Mouse (Mus musculus): ENCODE data around the gene Clk2. TPM values are rescaled to one million over a fixed set of nuclear protein-coding genes. Genes with fewer than 3 reads are reported as not detected.

The Clk2 gene
- total RNA-seq, 2 experiments from 2014 or later = 45.6 to 46.3 TPM

GRCm38 (mm10) chr3:89181749-89182500 is 17.3 kb downstream of the Clk2 start:
- H3K4me3 ChIP-seq = no peak overlapping the region
- DNase-seq (ENCODE audit: extremely low spot score in 1 of 2, low spot score in 2 of 2) = no peak
- TF ChIP-seq CTCF (IDR thresholded peaks at IDR 0.05) = no peak
- intact Hi-C loops (cut with DNase I) = no loop called here
- no peak overlapping the region; the same call in 1 of the 2 replicates for H3K27ac ChIP-seq

GRCm38 (mm10) chr3:89182531-89183057 is 18.0 kb downstream of the Clk2 start:
- intact Hi-C loops (cut with DNase I) = no loop called here
- Histone ChIP-seq H3K4me3 (peak overlapping the region; percentile 92), H3K27ac (peak overlapping the region; percentile 98)
- TF ChIP-seq CTCF (IDR thresholded peaks at IDR 0.05) = no peak
- DNase-seq (ENCODE audit: extremely low spot score in 1 of 2, low spot score in 2 of 2) = no peak

GRCm38 (mm10) chr3:89183058-89183958 is 18.7 kb downstream of the Clk2 start, which contains the start of gene Fam189b:
TSS of gene Fam189b (plus strand) at chr3:89183143.
- peak; percentile 91 to 93 for DNase-seq (ENCODE audit: extremely low spot score in 1 of 2, low spot score in 2 of 2)
- H3K27ac ChIP-seq = peak within 1 kb of the TSS; percentile 98
- no peak; the same call in 1 of the 2 replicates for TF ChIP-seq CTCF (IDR thresholded peaks at IDR 0.05)
- H3K4me3 ChIP-seq = peak within 1 kb of the TSS; percentile 92
- intact Hi-C loops (cut with DNase I) = no loop called here

GRCm38 (mm10) chr3:89183959-89184315 is 19.3 kb downstream of the Clk2 start:
- intact Hi-C loops (cut with DNase I) = no loop called here
- DNase-seq (ENCODE audit: extremely low spot score in 1 of 2, low spot score in 2 of 2) = no peak
- Histone ChIP-seq H3K27ac (peak overlapping the region; percentile 98), H3K4me3 (peak overlapping the region; percentile 92)
- TF ChIP-seq CTCF (IDR thresholded peaks at IDR 0.05) = no peak

- no peak overlapping the region for H3K27ac ChIP-seq
- intact Hi-C loops (cut with DNase I) = no loop called here
- TF ChIP-seq CTCF (IDR thresholded peaks at IDR 0.05) = no peak
- DNase-seq (ENCODE audit: extremely low spot score in 1 of 2, low spot score in 2 of 2) = no peak
- no peak overlapping the region for H3K4me3 ChIP-seq
These were observed 22.6 kb downstream of the Clk2 start for GRCm38 (mm10) chr3:89187197-89187596.

GRCm38 (mm10) chr3:89187690-89188477 is 23.3 kb downstream of the Clk2 start:
- DNase-seq (ENCODE audit: extremely low spot score in 1 of 2, low spot score in 2 of 2) = no peak
- Histone ChIP-seq H3K4me3 (no peak overlapping the region), H3K27ac (no peak overlapping the region)
- no peak for TF ChIP-seq CTCF (IDR thresholded peaks at IDR 0.05)
- intact Hi-C loops (cut with DNase I) = no loop called here

GRCm38 (mm10) chr3:89188478-89188875 is 23.9 kb downstream of the Clk2 start:
- H3K4me3 ChIP-seq = no peak overlapping the region
- intact Hi-C loops (cut with DNase I) = no loop called here
- no peak for TF ChIP-seq CTCF (IDR thresholded peaks at IDR 0.05)
- DNase-seq (ENCODE audit: extremely low spot score in 1 of 2, low spot score in 2 of 2) = no peak
- no peak overlapping the region for H3K27ac ChIP-seq

GRCm38 (mm10) chr3:89190436-89190835 is 25.8 kb downstream of the Clk2 start:
- TF ChIP-seq CTCF (IDR thresholded peaks at IDR 0.05) = no peak
- no peak overlapping the region for H3K4me3 ChIP-seq
- intact Hi-C loops (cut with DNase I) = no loop called here
- no peak for DNase-seq (ENCODE audit: extremely low spot score in 1 of 2, low spot score in 2 of 2)
- H3K27ac ChIP-seq = no peak overlapping the region

- no peak; the same call in 1 of the 2 replicates for TF ChIP-seq CTCF (IDR thresholded peaks at IDR 0.05)
- H3K4me3 ChIP-seq = no peak overlapping the region
These were observed 28.8 kb downstream of the Clk2 start for GRCm38 (mm10) chr3:89193351-89193750.

GRCm38 (mm10) chr3:89193853-89194252 is 29.3 kb downstream of the Clk2 start:
- TF ChIP-seq CTCF (IDR thresholded peaks at IDR 0.05) = peak; percentile 35
- intact Hi-C loops (cut with DNase I) = no loop called here
- no peak for DNase-seq (ENCODE audit: extremely low spot score in 1 of 2, low spot score in 2 of 2)
- no peak overlapping the region for H3K4me3 ChIP-seq
- no peak overlapping the region for H3K27ac ChIP-seq

More at GRCm38 (mm10) chr3:89193351-89193750, 28.8 kb downstream of the Clk2 start:
- H3K27ac ChIP-seq = no peak overlapping the region
- DNase-seq (ENCODE audit: extremely low spot score in 1 of 2, low spot score in 2 of 2) = no peak
- intact Hi-C loops (cut with DNase I) = no loop called here
